ENCODE assay signal across 8 mouse cellular contexts in genomic region chr2:166280651-166281127, GRCm38 (mm10).
A peak's percentile ranks its signal among the peaks of the same experiment; 100 is the strongest.
DNase-seq lines count a peak whose midpoint lies in the region; ATAC-seq and TF ChIP-seq lines count a peak whose summit lies in the region.

No protein-coding gene starts in this region.

- H3K9me3 ChIP-seq in lung, embryonic 15.5 days = no peaks in the 10 kb centered on the region
- H3K9me3 ChIP-seq in embryonic facial prominence, embryonic 12.5 days = no peaks in the 10 kb centered on the region
- peaks cover 7% of the 10 kb centered on the region; the same call in 1 of the 2 replicates for H3K9me3 ChIP-seq in hindbrain, embryonic 12.5 days (replicated peaks)
- no peaks in the 10 kb centered on the region for H3K9me3 ChIP-seq in stomach, embryonic 14.5 days (ENCODE audit: control insufficient read depth, low read depth, low read length)

- H3K36me3 ChIP-seq in lung, embryonic 15.5 days = no peaks in the 10 kb centered on the region
- H3K36me3 ChIP-seq in embryonic facial prominence, embryonic 12.5 days = no peaks in the 10 kb centered on the region
- no peaks in the 10 kb centered on the region for H3K36me3 ChIP-seq in hindbrain, embryonic 12.5 days
- H3K36me3 ChIP-seq in stomach, embryonic 14.5 days (ENCODE audit: control insufficient read depth, insufficient read depth, low read length) = no peaks in the 10 kb centered on the region

- TF ChIP-seq POLR2A in lung, adult 2 months (IDR thresholded peaks at IDR 0.05; ENCODE audit: borderline replicate concordance, extremely low read depth, low read depth, low read length) = no peak

- H3K4me3 ChIP-seq in lung, embryonic 15.5 days = no peak overlapping the region
- no peak overlapping the region for H3K4me3 ChIP-seq in lung, adult 2 months (replicated peaks; ENCODE audit: extremely low read depth, low read depth, low read length)
- H3K4me3 ChIP-seq in embryonic facial prominence, embryonic 12.5 days = no peak overlapping the region
- H3K4me3 ChIP-seq in hindbrain, embryonic 12.5 days = no peak overlapping the region
- no peak overlapping the region for H3K4me3 ChIP-seq in stomach, embryonic 14.5 days (ENCODE audit: low read depth, low read length)

- 0 out of 2 replicates have a peak overlapping the region, but pooled peaks have one; percentile 10 for H3K27ac ChIP-seq in lung, embryonic 15.5 days
- H3K27ac ChIP-seq in embryonic facial prominence, embryonic 12.5 days = 0 out of 2 replicates have a peak overlapping the region, but pooled peaks have one; percentile 41
- H3K27ac ChIP-seq in hindbrain, embryonic 12.5 days = peak overlapping the region; percentile 57
- H3K27ac ChIP-seq in stomach, embryonic 14.5 days (ENCODE audit: low read length) = peak overlapping the region; percentile 85

- H3K4me2 ChIP-seq in lung, embryonic 15.5 days = no peak overlapping the region
- H3K4me2 ChIP-seq in embryonic facial prominence, embryonic 12.5 days (replicated peaks) = no peak overlapping the region
- no peak overlapping the region for H3K4me2 ChIP-seq in hindbrain, embryonic 12.5 days (replicated peaks)
- H3K4me2 ChIP-seq in stomach, embryonic 14.5 days (replicated peaks; ENCODE audit: low read depth, low read length) = no peak overlapping the region

- no peak overlapping the region for H3K9ac ChIP-seq in lung, embryonic 15.5 days
- no peak overlapping the region for H3K9ac ChIP-seq in embryonic facial prominence, embryonic 12.5 days
- H3K9ac ChIP-seq in hindbrain, embryonic 12.5 days = no peak overlapping the region
- no peak overlapping the region for H3K9ac ChIP-seq in stomach, embryonic 14.5 days (replicated peaks; ENCODE audit: low read depth, low read length)

- H3K4me1 ChIP-seq in lung, embryonic 15.5 days = peaks cover 7% of the 10 kb centered on the region; the same call in 1 of the 2 replicates
- no peaks in the 10 kb centered on the region for H3K4me1 ChIP-seq in lung, adult 2 months (ENCODE audit: control insufficient read depth, insufficient read depth, low read length)
- no peaks in the 10 kb centered on the region for H3K4me1 ChIP-seq in embryonic facial prominence, embryonic 12.5 days
- H3K4me1 ChIP-seq in hindbrain, embryonic 12.5 days = peaks cover 7% of the 10 kb centered on the region
- 0 out of 2 replicates have a peak, but pooled peaks cover 5% of the 10 kb centered on the region for H3K4me1 ChIP-seq in stomach, embryonic 14.5 days (ENCODE audit: control insufficient read depth, insufficient read depth, low read length)

- WGBS in lung, embryonic 15.5 days = 35% methylated on average over 5 of the region's 5 CpGs
- 65% methylated on average over 5 of the region's 5 CpGs for WGBS in lung, adult 2 months
- WGBS in embryonic facial prominence, embryonic 12.5 days = 26% methylated on average over 5 of the region's 5 CpGs
- WGBS in hindbrain, embryonic 12.5 days = 33% methylated on average over 5 of the region's 5 CpGs
- WGBS in stomach, embryonic 14.5 days = 42% methylated on average over 5 of the region's 5 CpGs

- H3K27me3 ChIP-seq in lung, embryonic 15.5 days = no peaks in the 10 kb centered on the region
- no peaks in the 10 kb centered on the region for H3K27me3 ChIP-seq in embryonic facial prominence, embryonic 12.5 days
- H3K27me3 ChIP-seq in hindbrain, embryonic 12.5 days = 0 out of 2 replicates have a peak, but pooled peaks cover 4% of the 10 kb centered on the region
- H3K27me3 ChIP-seq in stomach, embryonic 14.5 days (ENCODE audit: control insufficient read depth, insufficient read depth, low read length) = no peaks in the 10 kb centered on the region

- peak; percentile 88 for ATAC-seq in lung, embryonic 15.5 days (ENCODE audit: borderline replicate concordance, extremely low read depth, low FRiP score, low TSS enrichment)
- ATAC-seq in embryonic facial prominence, embryonic 12.5 days (ENCODE audit: insufficient number of reproducible peaks, insufficient read depth, low FRiP score, low TSS enrichment) = no peak
- peak; percentile 64 for ATAC-seq in hindbrain, embryonic 12.5 days (ENCODE audit: low FRiP score)
- peak; percentile 60; the same call in 1 of the 2 replicates for ATAC-seq in stomach, embryonic 14.5 days (ENCODE audit: insufficient number of reproducible peaks, insufficient read depth, low FRiP score, low read depth)

- TF ChIP-seq CTCF in lung, adult 2 months (IDR thresholded peaks at IDR 0.05; ENCODE audit: insufficient read depth, low read length) = no peak

- DNase-seq in lung, adult 2 months = no peak
- no peak for DNase-seq in adrenal gland, adult 2 months
- no peak for DNase-seq in thymus, postnatal 25 days
- no peak for DNase-seq in frontal cortex, postnatal 14 days (ENCODE audit: low spot score in 2 of 2)

Comparison
In these comparisons a context has a peak if more than half of its experiments do, and no peak if none do; other contexts are left out.
1. H3K27ac ChIP-seq: peak in every context shown above with its lines; median percentile 85 in stomach, embryonic 14.5 days; 57 in hindbrain, embryonic 12.5 days; 41 in embryonic facial prominence, embryonic 12.5 days; 10 in lung, embryonic 15.5 days.